Comparison of ENCODE assay signal across 9 mouse cellular contexts in the genomic region with DNA sequence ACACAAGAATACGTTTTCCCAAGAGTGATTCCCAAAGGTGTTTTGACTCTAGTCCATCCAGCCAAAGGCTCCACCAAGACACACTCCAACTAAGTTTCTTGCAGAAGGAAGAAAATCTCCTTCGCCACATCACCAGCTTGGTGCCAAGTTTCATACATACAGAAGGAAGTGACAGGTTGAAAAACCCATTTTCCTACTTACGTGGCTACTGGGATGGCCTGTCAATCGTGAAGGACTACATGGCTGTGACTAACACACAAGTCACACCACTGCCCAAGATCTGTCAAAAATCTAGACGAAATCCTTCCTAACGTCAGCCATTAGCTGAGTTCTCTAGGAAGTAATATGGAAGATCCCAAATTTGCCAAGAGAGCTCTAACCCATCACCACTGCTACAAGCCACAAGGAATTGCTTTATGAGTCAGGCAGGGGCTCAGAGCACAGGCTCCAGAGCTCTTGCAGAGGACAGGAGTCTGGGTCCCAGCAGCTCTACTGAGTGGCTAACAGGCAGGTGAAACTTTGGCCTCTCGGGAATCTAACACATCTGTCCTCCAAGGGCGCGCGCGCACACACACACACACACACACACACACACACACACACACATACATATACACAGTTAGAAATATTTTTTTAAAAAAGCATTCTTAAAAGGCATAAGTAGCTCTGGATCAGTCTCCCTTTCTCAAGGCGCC. TPM values are rescaled to one million over a fixed set of nuclear protein-coding genes. Genes with fewer than 3 reads are reported as not detected.
DNase-seq lines count a peak whose midpoint lies in the region; ATAC-seq and TF ChIP-seq lines count a peak whose summit lies in the region.
"Had no signal": no experiment of that assay in that cellular context is flagged by ENCODE, and none has a peak within 500 bp of the region (broad histone marks: within the 10 kb centered on the region; RNA-seq: fewer than 3 reads in every experiment).

No protein-coding gene starts in this region.

- DNase-seq in kidney, adult 8-10 months, result no peak
- no peak for DNase-seq in embryonic facial prominence, embryonic 10.5 days (ENCODE audit: low spot score)
- no peak for DNase-seq in midbrain, postnatal 0 days (ENCODE audit: low spot score)
- no peak for DNase-seq in gastrocnemius, postnatal 10 days
- no peak for DNase-seq in layer of hippocampus, adult 18-20 months (ENCODE audit: low spot score in 2 of 2)
- no peak for DNase-seq in spleen, postnatal 14 days (ENCODE audit: low spot score in 2 of 2)

- ATAC-seq in kidney, embryonic 15.5 days (replicated peaks; ENCODE audit: low FRiP score), result no peak
- ATAC-seq in intestine, embryonic 15.5 days, result 0 out of 2 replicates have a peak, but pooled peaks have one; percentile 4
- no peak for ATAC-seq in midbrain, postnatal 0 days (ENCODE audit: low FRiP score)

- no peak overlapping the region for H3K9ac ChIP-seq in kidney, embryonic 15.5 days
- peak overlapping the region; percentile 66; the same call in 1 of the 2 replicates for H3K9ac ChIP-seq in intestine, embryonic 15.5 days
- peak overlapping the region; percentile 52 for H3K9ac ChIP-seq in midbrain, postnatal 0 days (replicated peaks; ENCODE audit: low read length, poor library complexity, severe bottlenecking)

- H3K9me3 ChIP-seq in kidney, embryonic 15.5 days (replicated peaks), result no peaks in the 10 kb centered on the region
- no peaks in the 10 kb centered on the region for H3K9me3 ChIP-seq in embryonic facial prominence, embryonic 10.5 days
- no peaks in the 10 kb centered on the region for H3K9me3 ChIP-seq in intestine, embryonic 15.5 days
- H3K9me3 ChIP-seq in midbrain, postnatal 0 days (ENCODE audit: low read length), result no peaks in the 10 kb centered on the region

- H3K27ac ChIP-seq in kidney, embryonic 15.5 days, result no peak overlapping the region
- H3K27ac ChIP-seq in embryonic facial prominence, embryonic 10.5 days (replicated peaks), result peak overlapping the region; percentile 82; the same call in 1 of the 2 replicates
- H3K27ac ChIP-seq in intestine, embryonic 15.5 days, result no peak overlapping the region
- no peak overlapping the region for H3K27ac ChIP-seq in midbrain, postnatal 0 days (ENCODE audit: low read depth, low read length)

- no peak for TF ChIP-seq CTCF in midbrain, postnatal 0 days (IDR thresholded peaks at IDR 0.05)

- H3K4me3 ChIP-seq in kidney, embryonic 15.5 days (replicated peaks), result peak overlapping the region; percentile 60
- H3K4me3 ChIP-seq in embryonic facial prominence, embryonic 10.5 days, result peak overlapping the region; percentile 75
- peak overlapping the region; percentile 69 for H3K4me3 ChIP-seq in intestine, embryonic 15.5 days (replicated peaks)
- H3K4me3 ChIP-seq in midbrain, postnatal 0 days (ENCODE audit: low read depth, low read length), result peak overlapping the region; percentile 50

- 0 out of 2 replicates have a peak, but pooled peaks cover 3% of the 10 kb centered on the region for H3K27me3 ChIP-seq in kidney, embryonic 15.5 days
- no peaks in the 10 kb centered on the region for H3K27me3 ChIP-seq in embryonic facial prominence, embryonic 10.5 days (replicated peaks; ENCODE audit: low read depth, poor library complexity, severe bottlenecking)
- H3K27me3 ChIP-seq in intestine, embryonic 15.5 days (replicated peaks), result no peaks in the 10 kb centered on the region
- no peaks in the 10 kb centered on the region for H3K27me3 ChIP-seq in midbrain, postnatal 0 days (ENCODE audit: insufficient read depth, low read length)

- 76% methylated on average over 12 of the region's 12 CpGs for WGBS in kidney, embryonic 15.5 days
- 78% methylated on average over 12 of the region's 12 CpGs for WGBS in embryonic facial prominence, embryonic 10.5 days
- WGBS in intestine, embryonic 15.5 days, result 67% methylated on average over 12 of the region's 12 CpGs
- WGBS in midbrain, postnatal 0 days, result 77% methylated on average over 12 of the region's 12 CpGs

- peak overlapping the region; percentile 93 for H3K4me2 ChIP-seq in kidney, embryonic 15.5 days
- H3K4me2 ChIP-seq in intestine, embryonic 15.5 days (replicated peaks), result peak overlapping the region; percentile 83
- H3K4me2 ChIP-seq in midbrain, postnatal 0 days (ENCODE audit: low read depth, low read length, poor library complexity, severe bottlenecking), result peak overlapping the region; percentile 82

- H3K36me3 ChIP-seq in kidney, embryonic 15.5 days, result no peaks in the 10 kb centered on the region
- H3K36me3 ChIP-seq in embryonic facial prominence, embryonic 10.5 days (replicated peaks), result no peaks in the 10 kb centered on the region
- no peaks in the 10 kb centered on the region for H3K36me3 ChIP-seq in intestine, embryonic 15.5 days
- H3K36me3 ChIP-seq in midbrain, postnatal 0 days (ENCODE audit: insufficient read depth, low read length), result no peaks in the 10 kb centered on the region

- H3K4me1 ChIP-seq in kidney, embryonic 15.5 days, result peaks cover 47% of the 10 kb centered on the region
- H3K4me1 ChIP-seq in embryonic facial prominence, embryonic 10.5 days, result peaks cover 47% of the 10 kb centered on the region
- H3K4me1 ChIP-seq in intestine, embryonic 15.5 days (replicated peaks), result peaks cover 9% of the 10 kb centered on the region
- H3K4me1 ChIP-seq in midbrain, postnatal 0 days (ENCODE audit: insufficient read depth, low read length), result peaks cover 6% of the 10 kb centered on the region; the same call in 1 of the 2 replicates

RNA-seq across cellular contexts. Expression of gene Snx8, which starts 1.1 kb away (rescaled TPM):
- polyA plus RNA-seq in kidney, embryonic 15.5 days (2015; fragmentation: Nextera tagmentation; extraction: Ambion mirVana), result 25.3 and 27.0 TPM in 2 replicates
- 26.3 and 27.7 TPM in 2 replicates for polyA plus RNA-seq in embryonic facial prominence, embryonic 10.5 days (2016; fragmentation: Nextera tagmentation; extraction: Ambion mirVana)
- 23.0 and 27.2 TPM in 2 replicates for polyA plus RNA-seq in intestine, embryonic 15.5 days (2015; fragmentation: Nextera tagmentation; extraction: Ambion mirVana)
- total RNA-seq in midbrain, postnatal 0 days (2014; rRNA removed), result 78.4 and 86.8 TPM in 2 replicates
- 46.9 and 48.9 TPM in 2 replicates for polyA plus RNA-seq in midbrain, postnatal 0 days (2015; fragmentation: Nextera tagmentation; extraction: Ambion mirVana)
- total RNA-seq in gastrocnemius, postnatal 10 days (2021), result 10 to 100 TPM; 11.6 to 16.1 TPM
- total RNA-seq in layer of hippocampus, adult 18-20 months (2021), result 10 to 100 TPM; 11.3 to 12.2 TPM

RNA-seq across cellular contexts. Expression of gene Eif3b, which starts 31.2 kb away (rescaled TPM):
- 116 and 127 TPM in 2 replicates for polyA plus RNA-seq in kidney, embryonic 15.5 days (2015; fragmentation: Nextera tagmentation; extraction: Ambion mirVana)
- polyA plus RNA-seq in embryonic facial prominence, embryonic 10.5 days (2016; fragmentation: Nextera tagmentation; extraction: Ambion mirVana), result 167 and 183 TPM in 2 replicates
- polyA plus RNA-seq in intestine, embryonic 15.5 days (2015; fragmentation: Nextera tagmentation; extraction: Ambion mirVana), result 127 and 142 TPM in 2 replicates
- 36.6 and 41.3 TPM in 2 replicates for total RNA-seq in midbrain, postnatal 0 days (2014; rRNA removed)
- polyA plus RNA-seq in midbrain, postnatal 0 days (2015; fragmentation: Nextera tagmentation; extraction: Ambion mirVana), result 53.7 and 54.5 TPM in 2 replicates
- 10 to 100 TPM; 96.5 to 98.6 TPM for total RNA-seq in gastrocnemius, postnatal 10 days (2021)
- total RNA-seq in layer of hippocampus, adult 18-20 months (2021), result 10 to 100 TPM; 90.4 to 96.3 TPM

RNA-seq across cellular contexts. Expression of gene Mrm2, which starts 56.3 kb away (rescaled TPM):
- polyA plus RNA-seq in kidney, embryonic 15.5 days (2015; fragmentation: Nextera tagmentation; extraction: Ambion mirVana), result 20.0 and 21.0 TPM in 2 replicates
- 22.1 and 25.1 TPM in 2 replicates for polyA plus RNA-seq in embryonic facial prominence, embryonic 10.5 days (2016; fragmentation: Nextera tagmentation; extraction: Ambion mirVana)
- polyA plus RNA-seq in intestine, embryonic 15.5 days (2015; fragmentation: Nextera tagmentation; extraction: Ambion mirVana), result 19.0 and 19.7 TPM in 2 replicates
- 9.9 and 15.1 TPM in 2 replicates for total RNA-seq in midbrain, postnatal 0 days (2014; rRNA removed)
- 14.7 and 16.2 TPM in 2 replicates for polyA plus RNA-seq in midbrain, postnatal 0 days (2015; fragmentation: Nextera tagmentation; extraction: Ambion mirVana)
- total RNA-seq in gastrocnemius, postnatal 10 days (2021), result 1 to 10 TPM; 6.0 to 7.2 TPM
- 10 to 100 TPM in 1 of 2 experiments, 1 to 10 TPM in 1; 9.0 to 11.8 TPM for total RNA-seq in layer of hippocampus, adult 18-20 months (2021)

RNA-seq across cellular contexts. Expression of gene Gm4869, which starts 57.5 kb away (rescaled TPM):
- polyA plus RNA-seq in kidney, embryonic 15.5 days (2015; fragmentation: Nextera tagmentation; extraction: Ambion mirVana), result not detected in 2 replicates
- polyA plus RNA-seq in embryonic facial prominence, embryonic 10.5 days (2016; fragmentation: Nextera tagmentation; extraction: Ambion mirVana), result not detected in 2 replicates
- polyA plus RNA-seq in intestine, embryonic 15.5 days (2015; fragmentation: Nextera tagmentation; extraction: Ambion mirVana), result not detected in 2 replicates
- total RNA-seq in midbrain, postnatal 0 days (2014; rRNA removed), result not detected in 2 replicates
- not detected in 2 replicates for polyA plus RNA-seq in midbrain, postnatal 0 days (2015; fragmentation: Nextera tagmentation; extraction: Ambion mirVana)
- not detected for total RNA-seq in gastrocnemius, postnatal 10 days (2021)
- total RNA-seq in layer of hippocampus, adult 18-20 months (2021), result not detected
- total RNA-seq: hematopoietic stem cell, adult 5-6 weeks had no signal
